Mouse (Mus musculus) heart, postnatal 36 days (tissue): ENCODE measurements at regions not wholly inside any gene's neighbourhood (a gene's known extent, or its start where the extent isn't known, plus 50 kb on each side); places are given as distances from the start of the nearest gene placed in this dataset.

Source experiments
- DNase-seq, 2 experiments: peaks; one replicate each; pipeline ENCODE4 v3.0.0; 2021 to 2022
- intact Hi-C: fragments of 180-260 bp; cut with DNase I; formaldehyde crosslinking; loops from one replicate; pipeline ENCODE4 v1.15.1; 2025

DNA sequence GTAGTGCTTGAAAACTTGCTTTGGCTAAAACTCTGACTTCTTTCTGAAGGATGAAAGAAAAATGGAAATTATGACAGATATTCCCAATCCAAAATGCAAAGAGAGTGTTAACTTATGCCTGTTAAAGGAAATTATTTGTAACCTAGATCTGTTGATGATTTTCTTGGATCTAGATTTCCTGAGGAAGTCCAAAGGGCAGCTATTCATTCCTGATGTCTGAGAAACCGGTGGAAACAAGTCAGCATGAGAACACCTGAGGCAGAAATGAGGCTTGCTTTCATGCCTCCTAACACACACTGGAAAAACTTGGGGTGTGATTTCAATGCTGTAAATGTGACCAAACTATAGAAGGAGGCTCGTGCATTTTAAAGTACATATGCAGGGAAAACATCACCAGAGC is 432.9 kb upstream of the Ube2e3 start:
- no peak for DNase-seq
- intact Hi-C loops = no loop called here

GRCm38 (mm10) chr2:78427659-78428336 is 440.1 kb upstream of the Ube2e3 start:
- intact Hi-C loops = no loop called here
- no peak for DNase-seq

DNA sequence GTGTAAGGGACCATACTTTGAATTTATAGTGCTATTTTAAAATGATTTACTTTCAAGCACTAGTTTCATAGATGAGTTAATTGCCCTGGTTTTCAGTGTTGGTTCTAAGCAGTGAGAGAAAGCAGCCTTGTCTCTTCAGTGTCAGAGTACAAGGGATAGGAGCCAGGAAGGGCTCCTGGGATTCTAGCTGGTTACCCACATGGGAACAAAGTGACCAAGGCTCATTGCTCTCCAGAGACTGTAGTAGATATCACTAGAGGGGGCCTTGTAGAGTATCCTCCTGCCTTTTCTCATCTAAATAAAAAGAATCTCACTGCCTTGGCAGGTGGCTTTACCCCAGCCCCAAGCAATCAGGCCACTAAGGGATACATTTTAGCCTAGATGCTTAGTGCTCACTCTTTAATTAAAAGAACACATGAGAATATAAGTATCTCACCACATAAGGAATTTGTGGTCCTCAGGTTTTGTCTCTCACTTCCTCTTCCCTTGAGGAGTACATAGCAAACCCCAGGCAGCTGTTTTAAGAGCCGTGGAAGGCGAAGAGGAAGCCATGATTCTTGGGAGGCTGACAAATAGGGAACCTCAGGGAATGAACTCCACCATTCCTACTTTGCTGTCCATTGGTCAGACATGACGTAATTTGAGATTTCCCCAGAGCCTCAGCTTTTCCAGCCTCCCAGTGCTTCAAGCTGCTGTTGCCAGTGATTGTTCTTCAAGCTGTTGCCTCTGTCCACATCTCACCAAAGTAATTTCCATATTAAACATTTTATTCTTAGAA is 449.2 kb upstream of the Ube2e3 start:
- peak; percentile 21 to 35 for DNase-seq
- intact Hi-C loops = no loop called here

- DNase-seq = no peak
- intact Hi-C loops = no loop called here
Measured at GRCm38 (mm10) chr2:78416574-78417109, 451.3 kb upstream of the Ube2e3 start.

- intact Hi-C loops = no loop called here
- no peak for DNase-seq
Measured at GRCm38 (mm10) chr2:78412985-78413384, 454.9 kb upstream of the Ube2e3 start.

DNA sequence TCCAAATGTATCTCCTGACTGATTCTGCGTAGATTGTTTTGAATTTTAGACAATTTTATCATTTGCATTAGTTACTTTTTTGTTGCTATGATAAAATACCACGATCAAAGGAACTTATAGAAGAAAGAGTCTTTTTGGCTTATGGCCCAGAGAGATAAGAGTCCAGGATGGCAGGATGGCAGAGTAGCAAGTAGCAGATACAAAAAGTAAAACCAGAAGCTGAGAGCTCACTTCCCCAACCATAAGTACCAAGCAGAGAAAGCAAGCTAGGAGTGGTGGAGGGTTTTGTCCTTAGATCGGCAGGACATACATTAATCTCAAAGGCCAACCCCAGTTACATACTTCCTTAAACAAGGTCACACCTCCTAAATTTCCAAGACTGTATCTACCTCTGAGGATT is 457.7 kb upstream of the Cwc22 start:
- intact Hi-C loops = no loop called here
- DNase-seq = no peak

- no peak for DNase-seq
- intact Hi-C loops = no loop called here
Measured at GRCm38 (mm10) chr2:78399236-78399635, 453.1 kb upstream of the Cwc22 start.

DNA sequence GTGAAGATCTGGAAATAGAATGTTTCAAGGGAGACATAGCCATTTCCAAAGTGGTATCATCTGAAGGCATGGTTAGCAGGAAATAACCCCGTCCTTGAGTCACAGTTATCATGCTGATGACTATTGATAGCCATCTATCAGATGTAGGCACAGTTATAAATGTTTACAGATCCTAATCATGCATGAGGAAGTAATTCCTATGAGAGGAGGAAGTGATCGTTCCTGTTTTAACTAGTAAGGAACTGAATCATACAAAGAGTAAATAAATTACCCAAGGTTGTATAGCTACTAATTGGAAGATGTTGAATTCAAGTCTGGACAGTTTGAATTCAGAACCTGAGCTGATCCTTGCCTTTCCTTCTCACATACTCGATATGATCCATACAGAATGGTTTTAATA is 450.7 kb upstream of the Cwc22 start:
- no peak for DNase-seq
- intact Hi-C loops = no loop called here

- DNase-seq = no peak
- intact Hi-C loops = no loop called here
Measured at GRCm38 (mm10) chr2:78393090-78393489, 446.9 kb upstream of the Cwc22 start.

- no peak for DNase-seq
- intact Hi-C loops = no loop called here
Measured at GRCm38 (mm10) chr2:78392425-78392824, 446.2 kb upstream of the Cwc22 start.

DNA sequence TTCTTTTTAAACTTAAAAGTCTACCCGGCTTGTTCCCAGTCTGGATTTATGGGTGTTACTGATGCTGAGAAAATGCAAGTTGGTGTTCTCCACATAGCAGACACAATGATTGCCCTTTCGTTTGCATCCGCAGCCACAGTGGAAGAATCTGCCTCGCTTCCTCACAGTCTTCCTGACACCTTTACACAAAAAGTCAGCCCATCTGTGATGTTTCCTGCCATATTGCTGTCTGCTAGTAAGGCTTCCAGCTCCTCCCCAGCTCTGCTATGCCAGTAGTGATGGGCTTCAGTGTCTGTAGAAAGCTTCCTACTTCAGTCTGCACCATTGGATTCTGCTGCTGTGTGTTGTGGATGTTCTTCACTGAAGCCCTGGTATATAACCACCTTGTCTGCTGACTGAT is 441.8 kb upstream of the Cwc22 start:
- DNase-seq = no peak
- intact Hi-C loops = no loop called here

DNA sequence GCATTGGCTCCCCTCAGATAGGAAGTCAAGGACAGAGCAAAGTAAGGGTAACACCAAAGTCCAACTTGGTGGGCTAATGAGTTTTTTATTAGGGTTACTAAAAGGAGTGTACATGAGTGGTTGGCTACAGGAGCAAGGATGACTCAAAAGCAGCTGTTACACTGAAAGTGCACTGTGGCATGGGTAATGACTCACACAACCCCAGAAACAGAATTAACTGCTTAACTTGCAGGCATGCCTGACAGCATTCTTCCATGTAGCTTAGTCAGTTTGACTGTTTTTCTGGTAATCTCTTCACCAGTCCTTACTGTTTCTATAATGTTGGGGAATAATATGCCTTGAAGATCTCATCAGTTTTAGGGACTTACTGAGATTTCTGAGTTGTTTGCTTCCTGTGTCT is 435.1 kb upstream of the Cwc22 start:
- intact Hi-C loops = no loop called here
- DNase-seq = no peak

DNA sequence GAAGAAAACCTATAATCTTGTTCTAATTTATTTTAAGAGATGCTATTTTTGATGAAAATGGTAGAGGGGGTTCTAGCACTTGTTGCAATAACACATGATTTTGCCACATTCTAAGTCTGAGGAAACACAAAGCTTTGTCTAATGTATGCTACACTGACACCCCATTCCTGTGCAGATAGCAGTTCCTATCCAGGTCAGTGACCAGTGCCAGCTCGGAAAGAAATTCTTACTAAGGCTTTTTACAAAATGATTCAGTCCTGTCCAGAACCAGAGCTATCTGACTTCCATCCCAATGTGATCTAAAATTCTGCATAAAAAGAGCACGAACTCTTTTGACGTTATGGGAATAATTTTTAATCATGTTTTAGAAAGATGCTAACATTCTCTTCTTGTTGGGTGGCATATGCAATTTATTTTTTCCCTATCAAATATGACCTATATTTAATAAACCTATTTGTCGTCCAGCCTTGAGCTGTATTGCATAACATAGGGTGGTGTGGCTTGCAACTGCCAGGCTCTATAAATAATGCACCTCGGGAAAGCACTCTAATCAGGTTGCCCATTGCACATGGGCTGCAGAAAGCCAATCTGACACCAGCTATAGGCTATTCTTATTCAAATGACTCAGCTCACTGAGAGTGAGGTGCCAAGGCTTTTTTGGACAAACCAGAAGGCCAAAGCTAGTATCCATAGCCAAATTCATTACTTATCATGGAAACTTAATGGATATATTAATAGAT is 385.7 kb upstream of the Cwc22 start:
- intact Hi-C loops = no loop called here

DNA sequence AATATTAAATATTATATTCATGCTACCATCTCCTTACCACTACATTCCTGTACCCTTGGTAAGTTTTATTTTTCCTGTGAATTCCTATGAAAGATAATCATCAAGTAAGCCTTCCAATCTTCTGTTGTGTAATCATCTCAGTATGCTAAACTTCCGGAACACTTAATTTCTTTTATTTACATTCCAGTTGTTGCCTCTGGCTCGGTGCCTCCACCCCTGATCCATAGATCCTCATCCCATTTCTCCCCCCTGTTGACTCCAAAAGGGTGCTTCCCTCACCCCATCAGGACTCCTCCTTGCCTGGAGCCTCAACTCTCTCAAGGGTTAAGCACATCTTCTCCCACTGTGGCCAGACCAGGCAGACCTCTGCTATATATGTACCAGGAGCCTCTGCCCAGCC is 379.9 kb upstream of the Cwc22 start:
- no peak for DNase-seq
- intact Hi-C loops = no loop called here

More for the DNA sequence above, 385.7 kb upstream of the Cwc22 start:
- peak; percentile 2 to 3 for DNase-seq

DNA sequence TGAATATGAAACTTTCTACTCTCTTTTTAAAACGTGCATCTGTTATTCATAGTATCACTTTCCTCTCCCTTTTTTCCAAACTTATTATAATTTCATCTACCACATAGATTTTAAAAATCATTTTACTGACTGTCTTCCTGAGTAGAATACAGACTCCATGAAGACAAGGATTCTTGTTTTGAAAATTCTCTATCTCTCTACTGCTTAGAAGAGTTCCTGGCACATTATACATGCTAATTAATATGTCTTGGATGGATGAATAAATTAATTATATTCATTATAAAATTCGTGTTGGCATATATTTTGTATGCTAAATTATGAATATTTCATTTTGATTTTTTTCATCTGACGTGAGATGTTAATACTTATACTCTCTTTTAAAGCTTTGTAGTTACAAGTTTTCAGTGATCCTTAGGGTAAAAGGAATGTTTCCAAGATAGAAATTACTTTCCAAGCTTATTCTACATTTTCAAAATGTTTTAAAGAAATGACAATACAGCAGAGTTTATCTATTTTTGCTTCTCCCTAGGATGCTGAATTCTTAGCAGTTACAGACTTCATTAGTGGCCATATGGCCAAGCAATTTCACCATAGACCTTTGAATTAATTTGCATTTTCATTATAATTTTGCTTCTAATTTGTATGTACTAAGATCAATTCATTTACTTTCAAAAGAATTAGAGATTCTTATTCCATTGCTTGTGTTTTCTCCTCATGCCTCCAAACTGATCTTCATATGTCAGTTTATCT is 376.2 kb upstream of the Cwc22 start:
- intact Hi-C loops = no loop called here
- no peak for DNase-seq

- DNase-seq = no peak
- intact Hi-C loops = no loop called here
Measured at GRCm38 (mm10) chr2:78311766-78312491, 365.8 kb upstream of the Cwc22 start.

- intact Hi-C loops = no loop called here
- DNase-seq = no peak
Measured at GRCm38 (mm10) chr2:78309361-78309760, 363.2 kb upstream of the Cwc22 start.

- intact Hi-C loops = no loop called here
- no peak for DNase-seq
Measured at GRCm38 (mm10) chr2:78306897-78307296, 360.7 kb upstream of the Cwc22 start.

- DNase-seq = no peak
- intact Hi-C loops = no loop called here
Measured at GRCm38 (mm10) chr2:78291665-78292064, 345.5 kb upstream of the Cwc22 start.

- intact Hi-C loops = no loop called here
Measured at GRCm38 (mm10) chr2:78284806-78285205, 338.6 kb upstream of the Cwc22 start.

More at GRCm38 (mm10) chr2:78284806-78285205, 338.6 kb upstream of the Cwc22 start:
- no peak for DNase-seq
